Mouse (Mus musculus): ENCODE results near the gene Supt3. TPM values are rescaled to one million over a fixed set of nuclear protein-coding genes. Genes with fewer than 3 reads are reported as not detected.

The Supt3 gene
- 17.5 and 20.4 TPM in 2 replicates for polyA plus RNA-seq (2015; fragmentation: Nextera tagmentation; extraction: Ambion mirVana)

GRCm38 (mm10) chr17:44776738-44777270 is at the start of gene Supt3:
Gene Supt3 (plus strand): TSS chr17:44777152.
- Histone ChIP-seq H3K9me3 (ENCODE audit: control insufficient read depth, low read length) (no peaks in the 10 kb centered on the region), H3K4me3 (ENCODE audit: low read length) (peak within 1 kb of the TSS; percentile 91), H3K27me3 (ENCODE audit: control insufficient read depth, insufficient read depth, low read depth, low read length) (no peaks in the 10 kb centered on the region), H3K4me1 (replicated peaks; ENCODE audit: control insufficient read depth, insufficient read depth, low read length) (peaks cover 10% of the 10 kb centered on the region), H3K4me2 (ENCODE audit: low read depth, low read length) (peak within 1 kb of the TSS; percentile 86), H3K27ac (ENCODE audit: low read length) (peak within 1 kb of the TSS; percentile 86), H3K36me3 (ENCODE audit: control insufficient read depth, insufficient read depth, low read length) (no peaks in the 10 kb centered on the region), H3K9ac (ENCODE audit: low read length) (peak within 1 kb of the TSS; percentile 99)
- WGBS, result 0% methylated on average over 33 of the region's 40 CpGs
- ATAC-seq (ENCODE audit: low read depth), result peak; percentile 97

GRCm38 (mm10) chr17:44727675-44728074 is 49.3 kb upstream of the Supt3 start:
- no peak for ATAC-seq (ENCODE audit: low read depth)
- no peaks in the 10 kb centered on the region for H3K36me3 ChIP-seq (ENCODE audit: control insufficient read depth, insufficient read depth, low read length)
- H3K9ac ChIP-seq (ENCODE audit: low read length), result no peak overlapping the region
- no peaks in the 10 kb centered on the region for H3K4me1 ChIP-seq (replicated peaks; ENCODE audit: control insufficient read depth, insufficient read depth, low read length)
- no peaks in the 10 kb centered on the region for H3K9me3 ChIP-seq (ENCODE audit: control insufficient read depth, low read length)
- H3K27ac ChIP-seq (ENCODE audit: low read length), result no peak overlapping the region
- H3K4me3 ChIP-seq (ENCODE audit: low read length), result no peak overlapping the region
- H3K4me2 ChIP-seq (ENCODE audit: low read depth, low read length), result no peak overlapping the region
- H3K27me3 ChIP-seq (ENCODE audit: control insufficient read depth, insufficient read depth, low read depth, low read length), result peaks cover 11% of the 10 kb centered on the region

- H3K4me1 ChIP-seq (replicated peaks; ENCODE audit: control insufficient read depth, insufficient read depth, low read length), result no peaks in the 10 kb centered on the region
- WGBS, result 40% methylated on average over 2 of the region's 2 CpGs
- no peak overlapping the region for H3K4me2 ChIP-seq (ENCODE audit: low read depth, low read length)
- no peaks in the 10 kb centered on the region for H3K9me3 ChIP-seq (ENCODE audit: control insufficient read depth, low read length)
- H3K4me3 ChIP-seq (ENCODE audit: low read length), result no peak overlapping the region
- no peak for ATAC-seq (ENCODE audit: low read depth)
- H3K36me3 ChIP-seq (ENCODE audit: control insufficient read depth, insufficient read depth, low read length), result no peaks in the 10 kb centered on the region
- H3K27me3 ChIP-seq (ENCODE audit: control insufficient read depth, insufficient read depth, low read depth, low read length), result peaks cover 16% of the 10 kb centered on the region
- no peak overlapping the region for H3K27ac ChIP-seq (ENCODE audit: low read length)
- H3K9ac ChIP-seq (ENCODE audit: low read length), result no peak overlapping the region
Measured at GRCm38 (mm10) chr17:44728464-44728863, 48.5 kb upstream of the Supt3 start.

GRCm38 (mm10) chr17:44733544-44734310 is 43.2 kb upstream of the Supt3 start:
- Histone ChIP-seq H3K27me3 (ENCODE audit: control insufficient read depth, insufficient read depth, low read depth, low read length) (peaks cover 56% of the 10 kb centered on the region), H3K4me2 (ENCODE audit: low read depth, low read length) (peak overlapping the region; percentile 97), H3K36me3 (ENCODE audit: control insufficient read depth, insufficient read depth, low read length) (no peaks in the 10 kb centered on the region), H3K9me3 (ENCODE audit: control insufficient read depth, low read length) (no peaks in the 10 kb centered on the region), H3K4me1 (replicated peaks; ENCODE audit: control insufficient read depth, insufficient read depth, low read length) (peaks cover 27% of the 10 kb centered on the region), H3K9ac (ENCODE audit: low read length) (no peak overlapping the region), H3K4me3 (ENCODE audit: low read length) (peak overlapping the region; percentile 60), H3K27ac (ENCODE audit: low read length) (no peak overlapping the region)
- no peak for ATAC-seq (ENCODE audit: low read depth)
- 8% methylated on average over 23 of the region's 23 CpGs for whole genome bisulfite sequencing

- Histone ChIP-seq H3K36me3 (ENCODE audit: control insufficient read depth, insufficient read depth, low read length) (no peaks in the 10 kb centered on the region), H3K4me3 (ENCODE audit: low read length) (peak overlapping the region; percentile 60), H3K27me3 (ENCODE audit: control insufficient read depth, insufficient read depth, low read depth, low read length) (peaks cover 61% of the 10 kb centered on the region), H3K9ac (ENCODE audit: low read length) (peak overlapping the region; percentile 76), H3K4me1 (replicated peaks; ENCODE audit: control insufficient read depth, insufficient read depth, low read length) (peaks cover 27% of the 10 kb centered on the region), H3K4me2 (ENCODE audit: low read depth, low read length) (peak overlapping the region; percentile 97), H3K27ac (ENCODE audit: low read length) (no peak overlapping the region), H3K9me3 (ENCODE audit: control insufficient read depth, low read length) (no peaks in the 10 kb centered on the region)
- under 1% methylated on average over 48 of the region's 48 CpGs for WGBS
- peak; percentile 35 for ATAC-seq (ENCODE audit: low read depth)
Measured at GRCm38 (mm10) chr17:44734501-44735222, 42.3 kb upstream of the Supt3 start.

DNA sequence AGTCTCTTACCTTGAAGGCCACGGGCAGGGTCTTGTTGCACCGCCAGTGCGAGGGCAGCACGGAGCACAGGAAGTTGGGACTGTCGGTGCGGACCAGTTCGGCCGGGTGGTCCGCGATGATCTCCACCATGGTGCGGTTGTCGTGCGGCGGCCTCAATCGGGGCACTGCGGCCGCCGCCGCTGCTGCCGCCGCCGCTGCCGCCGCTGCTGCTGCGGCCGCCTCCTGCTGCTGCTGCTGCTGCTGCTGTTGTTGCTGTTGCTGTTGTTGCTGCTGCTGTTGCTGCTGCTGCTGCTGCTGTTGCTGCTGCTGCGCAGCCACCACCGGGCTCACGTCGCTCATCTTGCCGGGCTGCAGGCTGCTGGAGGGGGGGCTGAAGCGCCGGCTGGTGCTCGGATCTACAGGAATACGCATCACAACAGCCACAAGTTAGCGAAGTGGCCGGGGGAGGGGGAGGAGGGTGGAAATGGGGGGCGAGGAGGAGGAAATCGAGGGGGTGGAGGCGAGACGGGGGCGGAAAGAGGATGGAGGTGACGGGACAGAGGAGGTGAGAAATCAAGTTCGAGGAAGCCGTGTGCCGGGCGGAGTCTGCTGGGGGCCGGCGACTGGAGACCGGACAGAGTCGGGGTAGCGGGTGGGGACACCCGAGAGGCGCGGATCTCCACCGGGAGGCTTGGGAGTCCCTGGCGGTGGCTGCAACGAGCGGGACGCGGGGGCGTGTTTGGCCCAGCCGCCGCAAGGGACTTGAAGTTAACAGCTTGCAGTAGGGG is 41.5 kb upstream of the Supt3 start:
- no peaks in the 10 kb centered on the region for H3K9me3 ChIP-seq (ENCODE audit: control insufficient read depth, low read length)
- H3K4me3 ChIP-seq (ENCODE audit: low read length), result peak overlapping the region; percentile 60
- peaks cover 63% of the 10 kb centered on the region for H3K27me3 ChIP-seq (ENCODE audit: control insufficient read depth, insufficient read depth, low read depth, low read length)
- under 1% methylated on average over 50 of the region's 64 CpGs for WGBS
- H3K27ac ChIP-seq (ENCODE audit: low read length), result no peak overlapping the region
- peak overlapping the region; percentile 97 for H3K4me2 ChIP-seq (ENCODE audit: low read depth, low read length)
- no peaks in the 10 kb centered on the region for H3K36me3 ChIP-seq (ENCODE audit: control insufficient read depth, insufficient read depth, low read length)
- peak overlapping the region; percentile 76 for H3K9ac ChIP-seq (ENCODE audit: low read length)
- peak; percentile 8; the same call in 1 of the 2 replicates for ATAC-seq (ENCODE audit: low read depth)
- peaks cover 27% of the 10 kb centered on the region for H3K4me1 ChIP-seq (replicated peaks; ENCODE audit: control insufficient read depth, insufficient read depth, low read length)

- under 1% methylated on average over 50 of the region's 73 CpGs for WGBS
- ATAC-seq (ENCODE audit: low read depth), result peak; percentile 84
- Histone ChIP-seq H3K4me3 (ENCODE audit: low read length) (peak overlapping the region; percentile 60), H3K27ac (ENCODE audit: low read length) (no peak overlapping the region), H3K9me3 (ENCODE audit: control insufficient read depth, low read length) (no peaks in the 10 kb centered on the region), H3K9ac (ENCODE audit: low read length) (peak overlapping the region; percentile 76), H3K4me2 (ENCODE audit: low read depth, low read length) (peak overlapping the region; percentile 97), H3K4me1 (replicated peaks; ENCODE audit: control insufficient read depth, insufficient read depth, low read length) (peaks cover 27% of the 10 kb centered on the region), H3K27me3 (ENCODE audit: control insufficient read depth, insufficient read depth, low read depth, low read length) (peaks cover 67% of the 10 kb centered on the region), H3K36me3 (ENCODE audit: control insufficient read depth, insufficient read depth, low read length) (no peaks in the 10 kb centered on the region)
Measured at GRCm38 (mm10) chr17:44735991-44736561, 40.9 kb upstream of the Supt3 start.

DNA sequence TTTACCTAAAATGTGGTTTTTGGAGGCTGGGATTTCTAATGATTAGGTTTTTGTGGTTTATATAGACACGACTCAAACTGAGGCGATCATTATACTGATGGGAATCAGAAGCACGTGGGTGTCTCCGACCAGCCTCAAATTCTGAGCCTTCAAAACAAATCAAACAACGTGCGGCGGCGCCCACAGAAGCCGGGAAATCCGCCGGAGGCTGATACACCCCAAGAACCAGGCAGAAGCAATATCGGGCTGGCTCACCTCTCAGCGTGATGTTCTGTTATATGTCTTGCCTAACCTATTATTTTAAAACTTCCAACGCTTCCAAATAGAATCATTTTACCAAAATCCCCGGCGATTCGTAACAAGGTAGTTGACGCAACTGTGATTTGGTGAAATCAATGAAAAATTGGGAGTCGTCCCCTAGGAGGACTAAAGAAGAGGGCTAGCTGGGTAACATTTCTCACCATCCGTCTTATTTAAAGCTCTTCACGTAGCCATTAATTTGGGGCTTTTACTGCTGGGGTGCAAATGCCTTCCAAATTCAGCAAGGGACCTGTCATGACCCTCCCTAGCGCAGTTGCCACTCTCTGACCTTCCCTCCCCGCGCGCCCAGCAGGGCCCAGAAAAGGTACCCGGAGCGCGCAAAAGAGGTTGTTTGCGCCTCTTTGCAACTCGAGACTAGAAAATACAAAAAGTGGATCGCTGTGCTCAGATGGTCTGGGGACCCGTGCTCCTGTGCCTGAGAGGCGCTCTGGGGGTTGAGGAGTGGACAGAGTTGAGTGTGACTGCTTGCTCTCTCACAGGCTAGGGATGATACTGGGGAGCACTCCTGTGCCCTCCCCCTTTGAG is 39.5 kb upstream of the Supt3 start:
- 1% methylated on average over 33 of the region's 33 CpGs for WGBS
- Histone ChIP-seq H3K27me3 (ENCODE audit: control insufficient read depth, insufficient read depth, low read depth, low read length) (peaks cover 62% of the 10 kb centered on the region), H3K4me3 (ENCODE audit: low read length) (peak overlapping the region; percentile 26)

More for the DNA sequence above, 39.5 kb upstream of the Supt3 start:
- no peak for ATAC-seq (ENCODE audit: low read depth)
- H3K9me3 ChIP-seq (ENCODE audit: control insufficient read depth, low read length), result no peaks in the 10 kb centered on the region
- H3K9ac ChIP-seq (ENCODE audit: low read length), result no peak overlapping the region
- peaks cover 27% of the 10 kb centered on the region for H3K4me1 ChIP-seq (replicated peaks; ENCODE audit: control insufficient read depth, insufficient read depth, low read length)
- H3K27ac ChIP-seq (ENCODE audit: low read length), result no peak overlapping the region
- no peaks in the 10 kb centered on the region for H3K36me3 ChIP-seq (ENCODE audit: control insufficient read depth, insufficient read depth, low read length)
- peak overlapping the region; percentile 49 for H3K4me2 ChIP-seq (ENCODE audit: low read depth, low read length)

Measured in lung, embryonic 16.5 days (tissue).